Mouse (Mus musculus): ENCODE results near the gene Lman2. TPM values are rescaled to one million over a fixed set of nuclear protein-coding genes. Genes with fewer than 3 reads are reported as not detected.

Gene Lman2
- polyA plus RNA-seq, 1 experiment from 2014 or later = 92.9 TPM

DNA sequence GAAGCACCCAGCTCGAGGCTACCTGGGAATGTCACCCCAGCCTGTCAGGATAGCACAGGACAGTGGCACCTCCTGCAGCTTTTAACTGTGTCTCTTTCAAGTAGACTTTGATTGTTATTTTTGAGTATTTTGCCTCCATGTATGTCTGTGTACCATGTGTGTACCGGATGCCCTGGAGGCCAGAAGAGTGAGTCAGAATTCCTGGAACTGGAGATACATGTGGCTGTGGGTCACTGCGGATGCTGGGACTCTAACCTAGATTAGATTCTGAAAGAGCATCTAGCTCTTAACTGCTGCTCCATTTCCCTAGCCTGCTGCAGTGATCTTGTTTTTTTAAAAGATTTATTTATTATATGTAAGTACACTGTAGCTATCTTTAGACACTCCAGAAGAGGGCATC lies 30.3 kb downstream of the Lman2 start:
- no peak for ATAC-seq (ENCODE audit: insufficient number of reproducible peaks, insufficient read depth, low FRiP score, low TSS enrichment, low read depth)
- no peak overlapping the region for H3K27ac ChIP-seq
- no peaks in the 10 kb centered on the region for H3K9me3 ChIP-seq
- no peaks in the 10 kb centered on the region for H3K27me3 ChIP-seq
- H3K4me3 ChIP-seq (replicated peaks) = no peak overlapping the region
- H3K36me3 ChIP-seq = no peaks in the 10 kb centered on the region
- peaks cover 30% of the 10 kb centered on the region for H3K4me1 ChIP-seq (replicated peaks)
- no peak overlapping the region for H3K4me2 ChIP-seq
- 85% methylated on average over 3 of the region's 3 CpGs for WGBS
- H3K9ac ChIP-seq (replicated peaks) = no peak overlapping the region

GRCm38 (mm10) chr13:55330567-55331400 lies 31.8 kb downstream of the Lman2 start:
- Histone ChIP-seq H3K36me3 (peaks cover 8% of the 10 kb centered on the region), H3K9me3 (no peaks in the 10 kb centered on the region), H3K27ac (peak overlapping the region; percentile 95), H3K4me3 (replicated peaks) (peak overlapping the region; percentile 72), H3K4me2 (peak overlapping the region; percentile 90), H3K9ac (replicated peaks) (peak overlapping the region; percentile 75), H3K27me3 (no peaks in the 10 kb centered on the region), H3K4me1 (replicated peaks) (peaks cover 31% of the 10 kb centered on the region)
- 43% methylated on average over 14 of the region's 14 CpGs for WGBS
- ATAC-seq (ENCODE audit: insufficient number of reproducible peaks, insufficient read depth, low FRiP score, low TSS enrichment, low read depth) = no peak

- peak within 1 kb of the TSS; percentile 90 for H3K4me2 ChIP-seq
- peak within 1 kb of the TSS; percentile 72 for H3K4me3 ChIP-seq (replicated peaks)
- peak; percentile 82 for ATAC-seq (ENCODE audit: insufficient number of reproducible peaks, insufficient read depth, low FRiP score, low TSS enrichment, low read depth)
- WGBS = under 1% methylated on average over 82 of the region's 82 CpGs
- H3K9ac ChIP-seq (replicated peaks) = peak within 1 kb of the TSS; percentile 75
- peak within 1 kb of the TSS; percentile 95 for H3K27ac ChIP-seq
- peaks cover 17% of the 10 kb centered on the region for H3K36me3 ChIP-seq
- H3K9me3 ChIP-seq = no peaks in the 10 kb centered on the region
- peaks cover 31% of the 10 kb centered on the region for H3K4me1 ChIP-seq (replicated peaks)
- no peaks in the 10 kb centered on the region for H3K27me3 ChIP-seq
Observed at GRCm38 (mm10) chr13:55329683-55330566, 32.7 kb downstream of the Lman2 start, which contains the start of gene Mxd3. TSS of gene Mxd3 (minus strand) at chr13:55329823.

- H3K9ac ChIP-seq (replicated peaks) = peak overlapping the region; percentile 75
- peak; percentile 28; the same call in 1 of the 2 replicates for ATAC-seq (ENCODE audit: insufficient number of reproducible peaks, insufficient read depth, low FRiP score, low TSS enrichment, low read depth)
- no peaks in the 10 kb centered on the region for H3K27me3 ChIP-seq
- peaks cover 23% of the 10 kb centered on the region for H3K36me3 ChIP-seq
- peak overlapping the region; percentile 95 for H3K27ac ChIP-seq
- peaks cover 31% of the 10 kb centered on the region for H3K4me1 ChIP-seq (replicated peaks)
- WGBS = under 1% methylated on average over 28 of the region's 29 CpGs
- H3K4me3 ChIP-seq (replicated peaks) = peak overlapping the region; percentile 72
- peak overlapping the region; percentile 90 for H3K4me2 ChIP-seq
- no peaks in the 10 kb centered on the region for H3K9me3 ChIP-seq
Observed at GRCm38 (mm10) chr13:55329109-55329682, 33.4 kb downstream of the Lman2 start.

GRCm38 (mm10) chr13:55328641-55329040 lies 33.9 kb downstream of the Lman2 start:
- ATAC-seq (ENCODE audit: insufficient number of reproducible peaks, insufficient read depth, low FRiP score, low TSS enrichment, low read depth) = no peak
- Histone ChIP-seq H3K4me1 (replicated peaks) (peaks cover 35% of the 10 kb centered on the region), H3K36me3 (peaks cover 29% of the 10 kb centered on the region), H3K4me2 (peak overlapping the region; percentile 90), H3K27me3 (no peaks in the 10 kb centered on the region), H3K9me3 (no peaks in the 10 kb centered on the region), H3K4me3 (replicated peaks) (peak overlapping the region; percentile 72), H3K9ac (replicated peaks) (peak overlapping the region; percentile 75), H3K27ac (no peak overlapping the region)
- WGBS = 84% methylated on average over 4 of the region's 4 CpGs

- Histone ChIP-seq H3K4me2 (peak overlapping the region; percentile 90), H3K4me1 (replicated peaks) (peaks cover 40% of the 10 kb centered on the region), H3K9me3 (no peaks in the 10 kb centered on the region), H3K4me3 (replicated peaks) (peak overlapping the region; percentile 72), H3K9ac (replicated peaks) (peak overlapping the region; percentile 75), H3K27me3 (no peaks in the 10 kb centered on the region), H3K36me3 (peaks cover 33% of the 10 kb centered on the region), H3K27ac (no peak overlapping the region)
- ATAC-seq (ENCODE audit: insufficient number of reproducible peaks, insufficient read depth, low FRiP score, low TSS enrichment, low read depth) = no peak
- 81% methylated on average over 6 of the region's 6 CpGs for WGBS
Observed at GRCm38 (mm10) chr13:55328171-55328570, 34.4 kb downstream of the Lman2 start.

GRCm38 (mm10) chr13:55327633-55328032 lies 35.0 kb downstream of the Lman2 start:
- H3K9me3 ChIP-seq = no peaks in the 10 kb centered on the region
- H3K9ac ChIP-seq (replicated peaks) = peak overlapping the region; percentile 75; the same call in 1 of the 2 replicates
- no peak overlapping the region for H3K27ac ChIP-seq
- peak overlapping the region; percentile 90 for H3K4me2 ChIP-seq
- H3K4me1 ChIP-seq (replicated peaks) = peaks cover 45% of the 10 kb centered on the region
- H3K4me3 ChIP-seq (replicated peaks) = peak overlapping the region; percentile 72
- 50% methylated on average over 8 of the region's 8 CpGs for WGBS
- ATAC-seq (ENCODE audit: insufficient number of reproducible peaks, insufficient read depth, low FRiP score, low TSS enrichment, low read depth) = no peak
- H3K27me3 ChIP-seq = no peaks in the 10 kb centered on the region
- peaks cover 38% of the 10 kb centered on the region for H3K36me3 ChIP-seq

DNA sequence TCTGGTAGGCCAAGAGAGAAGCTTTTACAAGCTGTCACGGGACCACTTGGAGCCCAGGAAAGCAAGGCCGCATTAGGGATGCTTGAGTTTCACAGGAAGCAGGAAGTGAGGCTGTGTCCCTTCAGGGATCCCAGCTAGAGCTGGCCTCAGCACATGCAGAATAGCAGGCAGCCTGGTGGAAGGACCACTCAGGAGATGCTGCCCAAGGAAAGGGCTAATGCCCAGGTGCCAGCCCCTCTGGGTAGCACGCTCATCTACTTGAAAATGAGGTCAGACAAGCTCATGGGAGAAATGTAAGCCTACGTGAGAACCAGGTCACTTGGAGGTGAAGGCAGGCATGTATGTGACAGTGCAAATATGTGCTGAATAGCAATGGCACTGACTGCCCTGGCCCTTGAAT lies 35.4 kb downstream of the Lman2 start:
- peaks cover 46% of the 10 kb centered on the region for H3K4me1 ChIP-seq (replicated peaks)
- no peak overlapping the region for H3K4me2 ChIP-seq
- H3K27ac ChIP-seq = no peak overlapping the region
- 57% methylated on average over 4 of the region's 4 CpGs for WGBS
- H3K9ac ChIP-seq (replicated peaks) = no peak overlapping the region
- H3K4me3 ChIP-seq (replicated peaks) = no peak overlapping the region
- H3K36me3 ChIP-seq = peaks cover 38% of the 10 kb centered on the region
- H3K27me3 ChIP-seq = no peaks in the 10 kb centered on the region
- no peak for ATAC-seq (ENCODE audit: insufficient number of reproducible peaks, insufficient read depth, low FRiP score, low TSS enrichment, low read depth)
- H3K9me3 ChIP-seq = no peaks in the 10 kb centered on the region

DNA sequence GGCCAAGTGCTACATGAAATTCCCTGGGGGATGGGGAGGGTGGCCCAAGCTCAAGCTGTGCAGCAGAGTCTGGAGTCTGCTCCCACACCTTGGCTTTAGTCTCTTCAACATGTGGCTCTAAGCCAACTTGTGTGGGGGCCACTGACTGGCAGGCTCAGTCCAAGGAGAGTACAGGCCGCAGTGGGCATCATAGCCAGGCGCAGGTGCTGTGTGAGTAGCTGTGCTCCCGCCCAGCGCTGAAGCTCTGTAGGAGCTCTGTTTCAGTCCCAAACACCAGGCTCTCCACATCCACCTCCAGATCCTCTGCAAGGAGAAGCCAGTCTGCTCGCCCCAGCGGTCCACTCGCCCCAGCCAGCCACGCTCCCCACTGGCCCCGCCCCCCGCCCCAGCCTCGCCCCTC lies 37.0 kb downstream of the Lman2 start:
- Histone ChIP-seq H3K4me3 (replicated peaks) (0 out of 2 replicates have a peak overlapping the region, but pooled peaks have one; percentile 1), H3K9me3 (no peaks in the 10 kb centered on the region), H3K36me3 (peaks cover 40% of the 10 kb centered on the region), H3K4me1 (replicated peaks) (peaks cover 49% of the 10 kb centered on the region), H3K27me3 (no peaks in the 10 kb centered on the region), H3K9ac (replicated peaks) (no peak overlapping the region), H3K27ac (no peak overlapping the region), H3K4me2 (no peak overlapping the region)
- no peak for ATAC-seq (ENCODE audit: insufficient number of reproducible peaks, insufficient read depth, low FRiP score, low TSS enrichment, low read depth)
- WGBS = 83% methylated on average over 11 of the region's 11 CpGs

DNA sequence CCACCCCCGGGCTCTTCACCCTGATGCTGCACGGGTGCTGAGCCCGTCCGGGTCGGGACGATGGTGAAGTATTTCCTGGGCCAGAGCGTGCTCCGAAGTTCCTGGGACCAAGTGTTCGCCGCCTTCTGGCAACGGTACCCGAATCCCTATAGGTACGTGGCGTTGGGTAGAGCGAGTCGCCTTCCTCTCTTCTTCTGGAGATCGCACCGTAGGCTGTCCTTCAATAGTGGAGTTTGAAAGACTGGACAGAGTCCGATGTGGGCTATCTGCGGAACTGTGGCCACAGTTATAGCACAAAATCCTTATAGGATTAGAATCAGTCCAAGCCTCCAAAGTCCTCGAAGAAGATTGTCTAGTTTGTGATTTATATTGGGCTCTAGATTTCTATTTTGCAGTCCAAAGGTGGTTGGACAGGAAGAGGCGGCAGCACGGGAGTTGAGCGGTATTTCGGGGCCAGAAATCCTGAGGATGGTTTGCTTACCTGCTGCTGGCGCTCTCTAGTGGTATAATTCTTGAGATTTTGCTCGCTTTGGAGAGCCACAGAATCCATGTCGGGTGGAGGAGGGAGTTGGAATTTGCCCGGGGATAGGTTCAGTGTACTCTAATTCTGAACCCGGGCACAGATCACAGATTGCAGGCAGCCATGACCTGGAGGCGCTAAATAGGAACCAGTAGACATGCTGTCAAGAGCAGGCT lies 40.3 kb downstream of the Lman2 start:
- H3K9me3 ChIP-seq = no peaks in the 10 kb centered on the region
- no peak for ATAC-seq (ENCODE audit: insufficient number of reproducible peaks, insufficient read depth, low FRiP score, low TSS enrichment, low read depth)
- peaks cover 33% of the 10 kb centered on the region for H3K4me1 ChIP-seq (replicated peaks)
- peaks cover 69% of the 10 kb centered on the region for H3K36me3 ChIP-seq
- H3K4me2 ChIP-seq = peak overlapping the region; percentile 94
- peak overlapping the region; percentile 95 for H3K9ac ChIP-seq (replicated peaks)
- H3K4me3 ChIP-seq (replicated peaks) = peak overlapping the region; percentile 91
- 1% methylated on average over 31 of the region's 31 CpGs for WGBS
- H3K27me3 ChIP-seq = no peaks in the 10 kb centered on the region
- peak overlapping the region; percentile 85 for H3K27ac ChIP-seq

All from limb, embryonic 12.5 days (tissue).